Mouse (Mus musculus): ENCODE results near the gene Pitpnm1.

DNA sequence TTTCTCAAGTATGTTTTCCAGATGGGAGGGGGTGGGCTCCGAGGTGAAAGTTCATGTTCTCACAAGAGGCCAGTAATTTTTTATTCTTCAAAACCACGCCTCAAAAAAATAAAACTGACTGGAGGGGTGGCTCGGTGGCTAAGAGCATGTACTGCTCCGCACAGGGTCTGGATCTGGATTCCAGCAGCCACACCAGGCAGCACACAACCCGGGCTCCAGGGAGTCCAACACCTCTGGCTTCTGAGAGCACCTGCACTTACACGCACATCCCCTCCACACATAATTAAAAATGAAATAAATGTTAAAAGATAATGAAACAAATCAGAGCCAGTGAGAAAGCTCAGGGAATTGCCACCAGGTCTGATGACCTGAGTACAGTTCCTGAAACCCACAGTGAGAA is 33.5 kb upstream of the Pitpnm1 start:
- TF ChIP-seq POLR2A (IDR thresholded peaks at IDR 0.05; ENCODE audit: control insufficient read depth, extremely low read depth, insufficient read depth, low read length, poor library complexity) (no peak), CTCF (IDR thresholded peaks at IDR 0.05; ENCODE audit: borderline replicate concordance, control insufficient read depth, extremely low read depth, insufficient read depth, low read length, poor library complexity) (no peak)
